Mouse (Mus musculus) urinary bladder, postnatal 10 days (tissue): ENCODE data around the gene Mtrr.

Experiments used
- DNase-seq: peaks from one replicate; pipeline ENCODE4 v3.0.0; 2022; ENCODE audit warnings: low spot score

Mtrr gene

GRCm38 (mm10) chr13:68581747-68582516 lies at the start of gene Mtrr, which contains the start of gene Fastkd3:
Gene Mtrr (minus strand): TSS chr13:68582149.
Gene Fastkd3 (plus strand): TSS chr13:68582234.
- peak; percentile 95 for DNase-seq

- no peak for DNase-seq
Observed at GRCm38 (mm10) chr13:68627041-68627440, 45.1 kb upstream of the Mtrr start.

- no peak for DNase-seq
Observed at GRCm38 (mm10) chr13:68622792-68623191, 40.8 kb upstream of the Mtrr start.

- DNase-seq = no peak
Observed at GRCm38 (mm10) chr13:68607652-68608405, 25.9 kb upstream of the Mtrr start.

GRCm38 (mm10) chr13:68605689-68606126 lies 23.8 kb upstream of the Mtrr start:
- no peak for DNase-seq

- DNase-seq = no peak
Observed at GRCm38 (mm10) chr13:68603085-68603484, 21.1 kb upstream of the Mtrr start.

- DNase-seq = no peak
Observed at GRCm38 (mm10) chr13:68601184-68601583, 19.2 kb upstream of the Mtrr start.

GRCm38 (mm10) chr13:68598953-68599352 lies 17.0 kb upstream of the Mtrr start:
- no peak for DNase-seq

GRCm38 (mm10) chr13:68597667-68598066 lies 15.7 kb upstream of the Mtrr start:
- DNase-seq = no peak

- DNase-seq = no peak
Observed at GRCm38 (mm10) chr13:68597199-68597598, 15.2 kb upstream of the Mtrr start, which contains the start of gene 1700001L19Rik. Gene 1700001L19Rik (plus strand): TSS chr13:68597421.

GRCm38 (mm10) chr13:68593797-68594196 lies 11.8 kb upstream of the Mtrr start:
- DNase-seq = no peak

- DNase-seq = no peak
Observed at GRCm38 (mm10) chr13:68588352-68588751, 6.4 kb upstream of the Mtrr start.

- DNase-seq = no peak
Observed at GRCm38 (mm10) chr13:68585441-68585840, 3.5 kb upstream of the Mtrr start.

GRCm38 (mm10) chr13:68583961-68584360 lies 2.0 kb upstream of the Mtrr start:
- no peak for DNase-seq

- DNase-seq = no peak
Observed at GRCm38 (mm10) chr13:68582517-68582780, 500 bp upstream of the Mtrr start.

- DNase-seq = no peak
Observed at GRCm38 (mm10) chr13:68581086-68581740, 736 bp downstream of the Mtrr start.

GRCm38 (mm10) chr13:68577945-68578344 lies 4.0 kb downstream of the Mtrr start:
- DNase-seq = no peak

- no peak for DNase-seq
Observed at GRCm38 (mm10) chr13:68574398-68574797, 7.6 kb downstream of the Mtrr start.

GRCm38 (mm10) chr13:68572966-68573913 lies 8.7 kb downstream of the Mtrr start:
- DNase-seq = no peak

GRCm38 (mm10) chr13:68572247-68572646 lies 9.7 kb downstream of the Mtrr start:
- no peak for DNase-seq

- DNase-seq = no peak
Observed at GRCm38 (mm10) chr13:68569589-68570336, 12.2 kb downstream of the Mtrr start.
